Mouse (Mus musculus) kidney, adult 8-10 months (tissue): ENCODE measurements at regions not wholly inside any gene's neighbourhood (a gene's known extent, or its start where the extent isn't known, plus 50 kb on each side); places are given as distances from the start of the nearest gene placed in this dataset.
A peak's percentile ranks its signal among the peaks of the same experiment; 100 is the strongest.

Source experiments
- DNase-seq, 2 experiments: peaks; one replicate each; pipeline ENCODE4 v3.0.0; 2022

GRCm38 (mm10) chr13:52154111-52154843 lies 307.8 kb downstream of the Gadd45g start:
- no peak for DNase-seq

- DNase-seq, result peak in 1 of 2 experiments; percentile 1
Measured at GRCm38 (mm10) chr13:52154844-52155587, 308.5 kb downstream of the Gadd45g start.

DNA sequence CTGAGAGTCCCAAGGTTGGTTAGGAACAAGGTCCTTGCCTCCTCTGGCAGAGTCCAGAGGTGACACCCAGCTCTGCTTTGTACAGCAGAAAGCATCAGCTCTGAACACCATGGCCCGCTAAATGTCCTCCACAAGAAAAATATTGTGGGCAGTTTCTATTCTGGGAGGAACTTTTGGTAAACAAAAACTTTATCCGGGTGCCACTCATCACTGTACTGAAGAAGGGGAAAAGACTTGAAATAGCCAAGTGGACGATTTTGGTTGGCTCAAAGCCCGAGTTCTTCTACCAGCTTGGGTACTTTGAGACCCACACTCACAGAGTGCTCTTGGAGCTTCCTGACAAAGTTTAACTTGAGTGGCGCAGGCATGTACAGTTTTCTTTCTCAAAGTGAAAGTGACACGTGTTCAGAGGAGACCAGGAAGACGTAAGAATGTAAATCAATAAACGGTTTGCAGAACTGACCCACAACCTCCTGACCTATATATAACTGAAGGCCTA lies 309.2 kb downstream of the Gadd45g start:
- peak; percentile 46 to 50 for DNase-seq

DNA sequence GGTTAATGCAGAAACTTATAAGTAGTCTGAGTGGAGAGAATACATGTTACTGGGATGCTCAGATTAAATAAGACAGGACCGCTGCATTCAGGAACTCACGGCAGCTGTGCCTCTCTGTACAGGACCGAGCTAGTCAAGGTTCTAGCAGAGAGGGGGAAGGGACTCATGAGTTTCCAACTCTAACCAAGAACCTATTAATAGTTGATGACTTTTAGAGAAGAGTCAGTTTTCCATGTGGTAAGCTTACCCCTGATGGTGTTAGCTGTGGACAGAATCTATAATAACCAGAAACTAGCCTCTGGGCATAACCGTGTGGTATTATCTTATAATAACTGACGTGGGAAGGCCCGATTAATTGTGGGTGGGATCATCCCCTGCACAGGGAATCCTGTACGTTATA lies 316.2 kb downstream of the Gadd45g start:
- DNase-seq, result no peak

- no peak for DNase-seq
Measured at GRCm38 (mm10) chr13:52165531-52165930, 319.1 kb downstream of the Gadd45g start.

DNA sequence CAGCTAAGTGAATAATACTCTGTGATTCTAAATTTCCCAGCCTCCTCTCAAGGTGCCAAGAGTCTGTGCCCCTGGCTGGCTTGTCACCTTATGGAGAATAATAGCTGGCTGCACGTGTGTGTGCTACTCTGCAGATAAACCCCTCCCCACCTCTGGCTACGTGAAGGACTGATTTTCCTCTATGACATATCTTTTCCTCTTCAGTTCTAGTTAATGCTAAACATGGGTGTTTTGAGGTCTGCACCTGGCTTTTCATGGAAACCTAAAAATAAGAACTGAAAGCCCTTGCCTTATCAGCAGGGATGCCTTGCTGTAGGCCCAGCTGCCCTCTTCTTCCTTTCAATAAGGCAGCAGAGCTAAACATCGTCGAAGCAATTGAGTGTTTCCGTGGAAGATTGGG lies 321.5 kb downstream of the Gadd45g start:
- DNase-seq, result no peak

DNA sequence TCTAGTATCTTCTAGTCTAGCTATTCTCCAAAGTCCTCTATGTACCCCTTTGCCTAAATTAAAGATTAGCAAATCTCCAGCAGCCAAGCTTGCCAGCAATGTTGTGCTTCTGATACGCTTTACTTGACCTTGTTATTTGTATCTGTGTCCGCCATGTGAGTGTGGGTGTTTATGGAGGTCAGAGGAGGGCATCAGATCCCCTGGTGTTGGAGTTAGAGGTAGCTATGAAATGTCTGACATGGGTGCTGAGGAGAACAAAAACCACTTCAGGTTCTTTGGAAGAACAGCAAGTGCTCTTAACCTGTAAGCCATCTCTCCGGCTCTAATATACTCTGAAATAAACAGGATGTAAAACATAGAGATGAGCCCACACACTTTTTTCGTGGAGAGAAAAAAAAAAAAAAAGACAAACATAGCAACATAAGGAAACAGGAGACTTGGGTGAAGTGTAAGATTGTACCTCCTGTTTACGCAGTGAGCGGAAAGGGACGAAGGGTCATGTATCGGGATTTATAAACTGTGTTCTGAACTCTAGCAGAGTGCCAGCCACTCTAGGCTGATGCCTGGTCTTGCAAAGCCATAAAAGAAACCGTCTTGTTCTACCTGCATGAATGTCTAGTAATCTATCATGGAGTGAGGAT lies 326.3 kb downstream of the Gadd45g start:
- DNase-seq, result no peak

DNA sequence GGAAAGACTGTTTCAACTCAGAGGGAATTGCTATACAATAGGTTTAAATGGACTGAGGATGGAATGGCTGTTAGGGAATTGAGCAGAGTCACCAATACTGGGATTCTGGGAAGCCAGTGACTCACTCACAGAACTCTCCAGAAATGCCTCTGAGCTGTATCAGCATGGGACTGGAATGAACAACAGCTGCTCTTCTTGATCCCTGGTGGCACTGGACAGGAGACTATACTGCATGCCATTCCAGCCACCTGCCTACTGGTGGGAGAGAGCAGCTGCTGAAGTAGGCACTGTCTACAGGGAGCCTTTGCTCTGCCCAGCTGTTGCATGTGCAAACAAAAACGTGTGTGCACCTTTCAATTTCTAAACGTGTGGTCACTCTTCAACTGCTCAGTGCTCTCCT lies 329.2 kb downstream of the Gadd45g start:
- no peak for DNase-seq

DNA sequence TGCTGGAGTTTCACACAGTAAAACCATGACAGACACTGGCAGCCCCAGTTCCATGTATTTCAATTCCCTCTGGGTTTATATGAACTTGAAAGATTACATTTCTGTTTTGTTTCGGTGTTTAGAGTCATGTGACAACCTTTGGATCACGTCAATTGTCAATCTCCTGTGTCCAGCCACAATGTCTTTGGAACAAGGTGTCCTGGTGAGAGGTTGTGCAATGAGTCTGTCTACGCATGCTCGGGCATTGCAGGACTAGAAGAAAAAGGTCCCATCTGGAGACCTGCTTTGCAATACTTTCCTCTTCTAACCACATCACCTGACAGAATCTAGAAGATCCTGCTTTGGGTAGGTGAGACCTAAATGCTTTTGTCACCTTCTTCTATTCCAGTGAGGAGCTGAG lies 333.5 kb downstream of the Gadd45g start:
- DNase-seq, result no peak

- no peak for DNase-seq
Measured at GRCm38 (mm10) chr13:52183635-52184034, 337.2 kb downstream of the Gadd45g start.

GRCm38 (mm10) chr13:52185574-52185973 lies 339.1 kb downstream of the Gadd45g start:
- no peak for DNase-seq

DNA sequence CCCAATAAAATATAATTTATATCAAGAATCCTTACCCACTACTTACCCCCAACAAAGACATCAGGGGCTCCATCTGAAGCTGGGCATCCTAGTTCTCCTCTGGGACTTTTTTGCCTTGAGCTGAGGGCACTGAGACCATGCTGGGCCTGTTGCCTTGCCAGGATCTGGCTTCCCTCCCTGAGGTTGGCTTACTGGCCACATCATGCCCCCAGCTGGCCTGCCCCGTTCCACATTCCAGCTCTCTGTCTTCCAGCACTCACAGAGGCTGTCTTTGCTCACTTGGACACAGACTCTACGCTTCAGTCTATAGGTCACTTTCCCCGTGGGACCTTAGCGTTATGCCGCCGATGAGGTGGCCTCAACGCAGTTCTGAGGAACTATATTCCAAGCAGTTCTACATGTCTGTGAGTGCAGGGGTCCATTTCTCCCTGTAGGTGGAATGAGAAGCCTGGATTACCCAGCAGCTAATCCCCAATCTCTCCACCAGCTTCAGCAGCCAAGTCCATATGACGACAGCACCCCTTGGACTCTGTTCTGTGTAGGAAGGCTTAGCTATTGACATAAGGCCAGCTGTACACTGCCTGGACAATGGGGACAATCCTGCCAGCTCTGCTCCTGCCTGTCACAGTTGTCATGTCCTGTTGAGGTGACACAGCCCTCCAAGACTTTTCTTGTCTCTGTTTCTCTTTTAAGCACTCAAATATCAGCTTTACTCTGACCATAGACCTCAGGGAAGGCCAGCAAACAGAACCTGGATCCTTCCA lies 341.5 kb downstream of the Gadd45g start:
- no peak for DNase-seq

- no peak for DNase-seq
Measured at GRCm38 (mm10) chr13:52188605-52189003, 342.1 kb downstream of the Gadd45g start.

- no peak for DNase-seq
Measured at GRCm38 (mm10) chr13:52189382-52189923, 341.6 kb downstream of the Diras2 start.

GRCm38 (mm10) chr13:52190256-52190655 lies 340.8 kb downstream of the Diras2 start:
- DNase-seq, result no peak

GRCm38 (mm10) chr13:52190848-52191590 lies 340.1 kb downstream of the Diras2 start:
- DNase-seq, result peak in 1 of 2 experiments; percentile 9

GRCm38 (mm10) chr13:52196917-52197316 lies 334.2 kb downstream of the Diras2 start:
- DNase-seq, result no peak

DNA sequence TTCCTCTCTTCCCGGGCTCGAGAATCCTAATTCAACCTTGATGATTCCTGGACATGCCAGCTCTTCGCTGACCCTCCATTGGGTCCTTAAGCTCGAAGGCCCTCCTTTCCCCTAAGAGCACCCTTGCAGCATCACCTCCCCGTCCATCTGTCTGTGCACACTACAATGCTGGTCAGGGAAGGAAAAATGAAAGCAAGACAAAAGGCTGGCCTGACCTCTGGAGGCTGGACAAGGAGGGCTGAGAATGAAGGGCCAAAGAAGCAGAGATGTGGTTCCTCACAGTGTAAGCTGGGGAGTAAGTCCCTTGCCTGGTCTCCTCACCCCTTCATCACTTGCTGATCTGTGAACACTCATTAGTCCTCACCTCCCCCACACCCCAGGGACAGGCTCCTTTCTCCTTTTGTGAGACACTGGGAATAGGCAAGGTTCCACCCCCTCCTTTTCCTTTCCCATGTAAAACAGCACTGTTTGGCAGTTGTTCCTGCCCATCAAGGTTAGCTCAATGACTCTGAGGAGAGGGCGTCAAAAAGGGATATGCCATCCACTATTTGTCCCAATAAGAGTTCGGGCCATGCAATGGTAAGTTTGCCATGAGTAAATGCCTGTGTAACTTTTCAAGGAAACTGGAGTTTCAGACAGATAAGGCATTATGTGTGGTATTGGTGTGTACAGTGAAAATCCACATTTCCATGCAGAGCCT lies 332.3 kb downstream of the Diras2 start:
- DNase-seq, result no peak

- no peak for DNase-seq
Measured at GRCm38 (mm10) chr13:52202372-52202771, 328.7 kb downstream of the Diras2 start.

GRCm38 (mm10) chr13:52205951-52206350 lies 325.1 kb downstream of the Diras2 start:
- no peak for DNase-seq

DNA sequence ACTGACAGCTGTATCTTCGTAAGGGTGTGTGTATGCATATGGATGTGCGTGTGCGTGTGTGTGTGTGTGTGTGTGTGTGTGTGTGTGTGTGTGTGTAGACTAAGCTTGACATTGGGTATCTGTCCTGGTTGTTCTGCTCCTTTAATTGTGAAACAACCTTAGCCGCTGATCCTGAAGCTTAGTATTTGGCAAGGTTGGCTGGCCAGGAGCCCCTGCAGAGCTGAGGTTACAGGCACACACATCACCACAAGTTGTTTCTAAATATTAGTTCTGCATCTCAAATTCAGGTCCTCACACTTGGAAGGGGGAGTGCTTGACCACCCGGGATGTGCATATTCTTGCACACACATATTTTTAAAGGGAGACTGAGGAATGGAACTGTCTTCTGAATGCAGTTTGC lies 314.7 kb downstream of the Diras2 start:
- no peak for DNase-seq
